Mouse (Mus musculus): Measurements from ENCODE around the gene Sirt7. TPM values are rescaled to one million over a fixed set of nuclear protein-coding genes. Genes with fewer than 3 reads are reported as not detected.
A peak's percentile ranks its signal among the peaks of the same experiment; 100 is the strongest.

The Sirt7 gene
- polyA plus RNA-seq, 1 experiment from 2014 or later: 38.8 TPM

DNA sequence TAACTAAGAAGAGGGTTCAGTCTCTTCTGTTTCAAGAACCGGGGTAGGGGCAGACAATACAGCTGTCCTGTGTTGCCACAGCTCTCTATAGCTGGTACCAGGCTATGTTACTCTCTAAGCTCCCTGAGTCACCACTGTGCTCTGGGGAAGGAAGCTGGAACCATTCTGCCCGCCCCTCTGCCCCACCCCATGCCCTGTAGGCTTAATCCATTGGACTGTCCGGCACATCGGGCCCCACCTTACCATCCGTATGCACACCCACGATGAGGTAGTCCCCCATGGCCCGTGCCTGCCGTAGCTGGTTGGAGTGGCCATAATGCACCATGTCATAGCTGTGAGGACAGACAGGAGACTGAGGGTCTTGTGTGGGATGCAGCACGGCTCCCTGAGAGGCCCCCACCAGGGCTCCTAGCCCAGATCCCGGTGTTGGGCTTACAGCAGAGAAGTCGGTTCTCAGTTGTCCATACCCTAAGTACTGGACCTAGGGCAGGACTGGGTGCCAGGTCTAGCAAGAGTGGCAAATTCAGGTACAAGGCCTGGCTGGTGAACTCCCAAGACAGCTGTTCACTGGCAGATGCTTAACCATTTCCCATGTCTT lies 9.3 kb downstream of the Sirt7 start:
- Histone ChIP-seq H3K36me3 (ENCODE audit: insufficient read depth, low read length) (peaks cover 34% of the 10 kb centered on the region), H3K4me3 (replicated peaks; ENCODE audit: low read depth, low read length) (no peak overlapping the region), H3K27ac (no peak overlapping the region), H3K9me3 (replicated peaks; ENCODE audit: low read length) (no peaks in the 10 kb centered on the region), H3K4me2 (ENCODE audit: low read length) (no peak overlapping the region), H3K4me1 (replicated peaks; ENCODE audit: insufficient read depth, low read length) (peaks cover 6% of the 10 kb centered on the region; the same call in 1 of the 2 replicates), H3K27me3 (ENCODE audit: insufficient read depth, low read length) (no peaks in the 10 kb centered on the region), H3K9ac (ENCODE audit: low read depth, low read length) (no peak overlapping the region)
- TF ChIP-seq CTCF (IDR thresholded peaks at IDR 0.05; ENCODE audit: low read depth): no peak
- WGBS: 91% methylated on average over 11 of the region's 11 CpGs
- ATAC-seq (replicated peaks; ENCODE audit: low FRiP score, low read depth): no peak
- no peak for DNase-seq (ENCODE audit: low spot score)

DNA sequence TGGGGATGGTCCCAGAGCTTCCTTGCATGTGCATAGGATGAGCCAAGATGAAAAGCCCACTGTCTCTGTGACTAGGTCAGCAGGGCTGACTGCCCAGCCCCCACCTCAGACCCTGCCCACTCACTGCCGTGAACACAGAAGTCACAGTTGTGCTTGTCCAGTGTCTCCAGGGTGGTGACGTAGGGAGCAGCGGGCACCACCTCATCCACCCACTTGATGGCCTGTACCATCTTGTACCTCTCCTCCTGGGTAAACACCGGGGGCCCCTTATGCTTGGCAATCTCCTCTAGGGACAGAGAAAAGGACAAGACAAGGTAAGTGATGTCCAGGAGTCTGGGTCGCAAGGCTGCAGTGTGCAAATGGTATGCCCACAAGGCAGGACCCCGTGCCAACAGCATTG lies 9.9 kb downstream of the Sirt7 start:
- H3K4me3 ChIP-seq (replicated peaks; ENCODE audit: low read depth, low read length): no peak overlapping the region
- no peaks in the 10 kb centered on the region for H3K27me3 ChIP-seq (ENCODE audit: insufficient read depth, low read length)
- no peak overlapping the region for H3K27ac ChIP-seq
- no peak overlapping the region for H3K9ac ChIP-seq (ENCODE audit: low read depth, low read length)
- WGBS: 93% methylated on average over 6 of the region's 6 CpGs
- H3K9me3 ChIP-seq (replicated peaks; ENCODE audit: low read length): no peaks in the 10 kb centered on the region
- H3K4me2 ChIP-seq (ENCODE audit: low read length): no peak overlapping the region
- H3K36me3 ChIP-seq (ENCODE audit: insufficient read depth, low read length): peaks cover 32% of the 10 kb centered on the region
- no peak for ATAC-seq (replicated peaks; ENCODE audit: low FRiP score, low read depth)
- H3K4me1 ChIP-seq (replicated peaks; ENCODE audit: insufficient read depth, low read length): peaks cover 6% of the 10 kb centered on the region; the same call in 1 of the 2 replicates
- no peak for TF ChIP-seq CTCF (IDR thresholded peaks at IDR 0.05; ENCODE audit: low read depth)
- no peak for DNase-seq (ENCODE audit: low spot score)

DNA sequence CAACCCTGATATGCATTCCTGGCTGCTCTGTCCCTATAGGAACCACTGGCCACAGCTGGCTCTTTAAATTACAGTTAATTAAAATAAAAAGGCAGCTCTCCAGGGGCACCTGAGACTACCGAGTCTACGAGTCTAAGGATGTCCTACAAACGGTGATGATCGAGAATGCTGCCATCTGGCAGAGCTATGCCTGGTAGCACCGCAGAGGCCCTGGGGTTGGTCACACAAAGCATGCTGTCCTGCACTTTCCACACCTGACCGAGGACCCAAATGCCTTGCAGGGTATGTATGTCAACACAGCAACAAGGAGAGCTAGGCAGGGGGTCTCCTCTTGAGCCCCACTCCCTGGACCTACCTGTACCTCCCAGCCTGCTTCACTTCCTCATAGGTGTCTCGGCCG lies 11.1 kb downstream of the Sirt7 start:
- DNase-seq (ENCODE audit: low spot score): no peak
- Histone ChIP-seq H3K27me3 (ENCODE audit: insufficient read depth, low read length) (no peaks in the 10 kb centered on the region), H3K4me3 (replicated peaks; ENCODE audit: low read depth, low read length) (no peak overlapping the region), H3K4me1 (replicated peaks; ENCODE audit: insufficient read depth, low read length) (peaks cover 7% of the 10 kb centered on the region), H3K27ac (no peak overlapping the region), H3K9ac (ENCODE audit: low read depth, low read length) (no peak overlapping the region), H3K36me3 (ENCODE audit: insufficient read depth, low read length) (peaks cover 26% of the 10 kb centered on the region), H3K9me3 (replicated peaks; ENCODE audit: low read length) (no peaks in the 10 kb centered on the region), H3K4me2 (ENCODE audit: low read length) (no peak overlapping the region)
- WGBS: 83% methylated on average over 8 of the region's 8 CpGs
- no peak for TF ChIP-seq CTCF (IDR thresholded peaks at IDR 0.05; ENCODE audit: low read depth)
- no peak for ATAC-seq (replicated peaks; ENCODE audit: low FRiP score, low read depth)

DNA sequence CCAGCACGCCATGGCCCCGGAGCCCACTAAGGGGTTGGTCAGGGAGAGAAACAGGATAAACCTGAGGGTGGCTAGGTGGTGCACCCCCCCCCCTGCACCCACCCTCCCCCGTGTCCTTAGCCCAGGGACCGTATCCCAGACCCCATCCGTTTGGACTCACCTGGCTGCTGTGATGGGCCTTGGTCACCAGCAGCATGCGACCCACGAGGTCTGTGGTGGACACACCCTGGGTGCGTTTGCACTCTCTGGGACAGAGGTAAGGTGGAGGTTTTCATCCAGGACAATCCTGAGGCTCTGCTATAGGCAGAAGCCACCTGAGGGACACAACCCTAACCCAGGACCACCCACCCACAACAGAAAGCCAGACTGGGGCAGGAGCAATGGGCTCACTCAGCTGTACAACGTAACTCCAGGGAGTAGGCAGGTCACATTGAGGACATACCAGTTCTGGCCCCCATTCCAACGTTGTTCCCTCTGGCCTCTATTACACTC lies 11.5 kb downstream of the Sirt7 start:
- TF ChIP-seq CTCF (IDR thresholded peaks at IDR 0.05; ENCODE audit: low read depth): no peak
- no peaks in the 10 kb centered on the region for H3K27me3 ChIP-seq (ENCODE audit: insufficient read depth, low read length)
- 92% methylated on average over 10 of the region's 10 CpGs for WGBS

DNA sequence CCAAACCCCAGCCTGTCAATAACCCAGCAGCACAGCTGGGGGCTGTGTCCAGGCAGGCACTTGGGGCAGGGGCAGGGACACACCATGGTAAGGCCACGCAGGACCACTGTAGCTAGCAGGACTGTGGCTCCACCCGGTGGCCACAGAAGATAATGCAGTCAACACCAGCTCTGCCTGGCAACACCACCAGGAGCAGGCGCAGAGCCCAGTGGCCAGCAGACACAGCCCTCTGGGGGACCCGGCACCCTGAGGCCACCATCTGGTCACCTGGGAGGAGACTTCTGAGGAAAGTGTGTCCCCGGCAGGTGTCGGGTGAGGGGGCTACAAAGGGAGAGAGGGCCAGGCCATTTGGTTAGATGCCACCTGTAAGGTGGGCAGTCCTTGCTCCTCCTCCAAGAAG lies 12.3 kb downstream of the Sirt7 start:
- Histone ChIP-seq H3K9me3 (replicated peaks; ENCODE audit: low read length) (no peaks in the 10 kb centered on the region), H3K4me2 (ENCODE audit: low read length) (no peak overlapping the region), H3K36me3 (ENCODE audit: insufficient read depth, low read length) (peaks cover 26% of the 10 kb centered on the region), H3K9ac (ENCODE audit: low read depth, low read length) (no peak overlapping the region), H3K27me3 (ENCODE audit: insufficient read depth, low read length) (no peaks in the 10 kb centered on the region), H3K4me3 (replicated peaks; ENCODE audit: low read depth, low read length) (no peak overlapping the region), H3K4me1 (replicated peaks; ENCODE audit: insufficient read depth, low read length) (peaks cover 12% of the 10 kb centered on the region), H3K27ac (no peak overlapping the region)
- ATAC-seq (replicated peaks; ENCODE audit: low FRiP score, low read depth): peak; percentile 18
- peak; percentile 81 for DNase-seq (ENCODE audit: low spot score)
- TF ChIP-seq CTCF (IDR thresholded peaks at IDR 0.05; ENCODE audit: low read depth): peak; percentile 88
- WGBS: 43% methylated on average over 6 of the region's 6 CpGs

More for the DNA sequence above, 11.5 kb downstream of the Sirt7 start:
- Histone ChIP-seq H3K9me3 (replicated peaks; ENCODE audit: low read length) (no peaks in the 10 kb centered on the region), H3K4me1 (replicated peaks; ENCODE audit: insufficient read depth, low read length) (peaks cover 11% of the 10 kb centered on the region), H3K4me3 (replicated peaks; ENCODE audit: low read depth, low read length) (no peak overlapping the region), H3K9ac (ENCODE audit: low read depth, low read length) (no peak overlapping the region), H3K4me2 (ENCODE audit: low read length) (no peak overlapping the region), H3K27ac (no peak overlapping the region), H3K36me3 (ENCODE audit: insufficient read depth, low read length) (peaks cover 26% of the 10 kb centered on the region)
- DNase-seq (ENCODE audit: low spot score): no peak
- ATAC-seq (replicated peaks; ENCODE audit: low FRiP score, low read depth): no peak

DNA sequence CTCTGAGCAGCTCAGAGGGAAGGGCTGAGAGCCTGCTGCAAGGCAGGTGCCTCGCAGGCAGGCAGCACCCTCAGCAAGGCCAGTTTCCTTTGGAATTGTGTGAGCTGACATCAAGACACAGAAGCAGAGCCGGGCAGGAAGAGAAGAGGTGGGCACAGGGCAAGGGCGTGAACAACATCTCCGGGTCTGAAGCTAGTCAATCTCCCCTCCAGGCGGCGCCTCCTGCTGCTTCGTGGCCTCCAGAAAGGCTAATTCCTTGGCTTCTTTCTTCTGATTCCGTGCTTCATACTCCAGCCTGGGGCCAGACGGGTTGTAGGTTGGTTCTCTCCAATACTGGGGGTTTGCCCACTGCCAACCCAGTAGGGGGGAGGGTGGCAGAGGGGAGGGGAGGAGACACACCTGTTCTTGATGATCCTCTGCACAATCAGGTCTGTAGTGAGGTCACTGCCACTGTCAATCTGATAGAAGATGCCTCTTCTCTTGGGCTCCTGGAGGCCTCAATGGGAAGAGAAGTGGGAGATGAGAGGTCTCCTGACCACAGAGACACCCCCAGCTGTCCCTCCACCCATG lies 14.5 kb downstream of the Sirt7 start:
- peaks cover 30% of the 10 kb centered on the region for H3K36me3 ChIP-seq (ENCODE audit: insufficient read depth, low read length)
- DNase-seq (ENCODE audit: low spot score): no peak

More for the DNA sequence above, 14.5 kb downstream of the Sirt7 start:
- Histone ChIP-seq H3K9me3 (replicated peaks; ENCODE audit: low read length) (no peaks in the 10 kb centered on the region), H3K27me3 (ENCODE audit: insufficient read depth, low read length) (no peaks in the 10 kb centered on the region), H3K27ac (no peak overlapping the region), H3K4me3 (replicated peaks; ENCODE audit: low read depth, low read length) (no peak overlapping the region), H3K9ac (ENCODE audit: low read depth, low read length) (no peak overlapping the region), H3K4me1 (replicated peaks; ENCODE audit: insufficient read depth, low read length) (peaks cover 6% of the 10 kb centered on the region), H3K4me2 (ENCODE audit: low read length) (no peak overlapping the region)
- no peak for ATAC-seq (replicated peaks; ENCODE audit: low FRiP score, low read depth)
- TF ChIP-seq CTCF (IDR thresholded peaks at IDR 0.05; ENCODE audit: low read depth): no peak
- WGBS: 82% methylated on average over 9 of the region's 9 CpGs

All from kidney, postnatal 0 days (tissue).